In the genomic region with DNA sequence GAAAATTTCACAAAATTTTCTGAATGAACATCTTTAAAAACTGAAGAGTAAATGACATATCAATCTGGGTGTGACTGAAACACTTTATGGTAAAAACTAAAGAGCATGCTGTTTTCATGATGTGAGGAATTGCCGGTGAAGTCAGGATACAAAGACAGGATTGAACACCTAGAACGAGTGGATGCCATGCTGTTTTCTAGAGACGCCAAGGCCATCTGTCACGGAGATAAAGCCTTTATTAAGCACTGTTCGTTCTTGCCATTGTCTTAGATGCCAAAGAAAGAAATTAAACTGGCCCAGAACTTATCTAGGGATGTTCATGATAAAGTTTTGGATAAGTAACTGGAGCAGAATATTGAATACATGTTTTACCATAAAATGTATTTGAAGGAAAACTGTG, we compare ENCODE assay signal across 18 mouse cellular contexts.
"Had no signal": no experiment of that assay in that cellular context is flagged by ENCODE, and none has a peak within 500 bp of the region (broad histone marks: within the 10 kb centered on the region; RNA-seq: fewer than 3 reads in every experiment).

No protein-coding gene starts in this region.

- H3K9me3 ChIP-seq: midbrain, embryonic 10.5 days; midbrain, embryonic 12.5 days; neural tube, embryonic 13.5 days; neural tube, embryonic 15.5 days had no signal

- H3K36me3 ChIP-seq: midbrain, embryonic 10.5 days; midbrain, embryonic 12.5 days; neural tube, embryonic 13.5 days; neural tube, embryonic 15.5 days had no signal

- ATAC-seq: midbrain, embryonic 16.5 days had no signal

- H3K4me2 ChIP-seq: lung, embryonic 14.5 days; midbrain, embryonic 12.5 days; neural tube, embryonic 13.5 days; neural tube, embryonic 15.5 days had no signal

- DNase-seq: lung, embryonic 14.5 days; lung, postnatal 10 days; lung, postnatal 4 days; midbrain, embryonic 14.5 days; retina, postnatal 1 day; right cerebral cortex, adult 18-20 months; right cerebral cortex, postnatal 25 days; right cerebral cortex, postnatal 4 days; spleen, adult 18-20 months; thymus, adult 2 months; thymus, postnatal 25 days; thymus, postnatal 4 days had no signal

- H3K27ac ChIP-seq: midbrain, embryonic 10.5 days; midbrain, embryonic 12.5 days; neural tube, embryonic 13.5 days; neural tube, embryonic 15.5 days had no signal

- H3K27me3 ChIP-seq: midbrain, embryonic 12.5 days; neural tube, embryonic 13.5 days; neural tube, embryonic 15.5 days had no signal

- H3K9ac ChIP-seq: lung, embryonic 14.5 days; midbrain, embryonic 12.5 days; neural tube, embryonic 13.5 days; neural tube, embryonic 15.5 days had no signal

- H3K4me1 ChIP-seq: midbrain, embryonic 10.5 days; midbrain, embryonic 12.5 days; neural tube, embryonic 13.5 days; neural tube, embryonic 15.5 days had no signal

- H3K4me3 ChIP-seq: midbrain, embryonic 10.5 days; midbrain, embryonic 12.5 days; myocyte; neural tube, embryonic 13.5 days; neural tube, embryonic 15.5 days had no signal
